Mouse (Mus musculus) layer of hippocampus, adult 2 months (tissue): ENCODE results near the gene Sash3. TPM values are rescaled to one million over a fixed set of nuclear protein-coding genes. Genes with fewer than 3 reads are reported as not detected.

ENCODE experiments used
- DNase-seq, 2 experiments: peaks; one replicate each; pipeline ENCODE4 v3.0.0; 2022; ENCODE audit warnings: low spot score in 2 of 2
- H3K27ac ChIP-seq: fragments of 200-600 bp; 2 replicates; pipeline ENCODE4 v1.8.1; 2022
- H3K4me3 ChIP-seq: fragments of 200-600 bp; 2 replicates; pipeline ENCODE4 v1.8.1; 2022; ENCODE audit warnings: mild to moderate bottlenecking
- CTCF ChIP-seq: fragments of 200-600 bp; conservative IDR thresholded peaks from 2 replicates; pipeline ENCODE4 v1.8.1; 2022; ENCODE audit warnings: antibody characterized with exemption, mild to moderate bottlenecking, moderate library complexity
- long read RNA-seq, 2 experiments: library from polyadenylated mRNA; stranded (forward); transcript quantifications; one replicate each; pipeline ENCODE4 v2.0.0; 2021; ENCODE audit warnings: borderline mapping rate in 2 of 2
- total RNA-seq, 2 experiments: library from RNA; stranded (reverse); gene quantifications; 2 replicates each; pipeline ENCODE4 v1.2.3; 2021

The Sash3 gene
- 1 to 10 TPM; 1.5 to 1.8 TPM for total RNA-seq
- long read RNA-seq, experiment 1, partial matches to known transcripts, result 0 of 1 reads
- long read RNA-seq, experiment 1, other reads (novel, unspliced or antisense), result 0 of 1 reads
- long read RNA-seq, experiment 2, partial matches to known transcripts, result 0 of 2 reads
- long read RNA-seq, experiment 2, other reads (novel, unspliced or antisense), result 0 of 2 reads

- TF ChIP-seq CTCF, result no peak
- Histone ChIP-seq H3K27ac (no peak within 1 kb of the TSS), H3K4me3 (no peak within 1 kb of the TSS; the same call in 1 of the 2 replicates)
- no peak for DNase-seq
Observed at GRCm38 (mm10) chrX:48146262-48146661, at the start of gene Sash3. Gene Sash3, plus strand, starts transcription at chrX:48146436.

GRCm38 (mm10) chrX:48096580-48096979 is 49.7 kb upstream of the Sash3 start:
- no peak for TF ChIP-seq CTCF
- no peak for DNase-seq
- Histone ChIP-seq H3K4me3 (no peak overlapping the region), H3K27ac (no peak overlapping the region)

- DNase-seq, result peak in 1 of 2 experiments; percentile 6
- TF ChIP-seq CTCF, result no peak
- Histone ChIP-seq H3K4me3 (no peak overlapping the region), H3K27ac (no peak overlapping the region)
Observed at GRCm38 (mm10) chrX:48098470-48099129, 47.6 kb upstream of the Sash3 start.

GRCm38 (mm10) chrX:48099871-48100270 is 46.4 kb upstream of the Sash3 start:
- Histone ChIP-seq H3K4me3 (no peak overlapping the region), H3K27ac (no peak overlapping the region)
- no peak for DNase-seq
- peak; percentile 72 for TF ChIP-seq CTCF

GRCm38 (mm10) chrX:48103256-48103655 is 43.0 kb upstream of the Sash3 start:
- Histone ChIP-seq H3K27ac (no peak overlapping the region), H3K4me3 (no peak overlapping the region)
- DNase-seq, result no peak
- no peak for TF ChIP-seq CTCF

GRCm38 (mm10) chrX:48104736-48105441 is 41.3 kb upstream of the Sash3 start:
- no peak for TF ChIP-seq CTCF
- peak; percentile 21 to 37 for DNase-seq
- no peak overlapping the region for H3K4me3 ChIP-seq
- H3K27ac ChIP-seq, result 0 out of 2 replicates have a peak overlapping the region, but pooled peaks have one; percentile 23

- H3K4me3 ChIP-seq, result no peak overlapping the region
- H3K27ac ChIP-seq, result no peak overlapping the region
- no peak for TF ChIP-seq CTCF
- no peak for DNase-seq
Observed at GRCm38 (mm10) chrX:48106226-48106625, 40.0 kb upstream of the Sash3 start.

- no peak within 1 kb of the TSS for H3K27ac ChIP-seq
- DNase-seq, result no peak
- TF ChIP-seq CTCF, result no peak
- no peak within 1 kb of the TSS for H3K4me3 ChIP-seq
Observed at GRCm38 (mm10) chrX:48108394-48109315, 37.6 kb upstream of the Sash3 start, which contains the start of gene Xpnpep2. Gene Xpnpep2, plus strand, starts transcription at chrX:48108725.

GRCm38 (mm10) chrX:48109316-48109655 is 37.0 kb upstream of the Sash3 start:
- no peak overlapping the region for H3K27ac ChIP-seq
- TF ChIP-seq CTCF, result no peak
- no peak for DNase-seq

GRCm38 (mm10) chrX:48119294-48119693 is 26.9 kb upstream of the Sash3 start:
- no peak for DNase-seq
- Histone ChIP-seq H3K27ac (no peak overlapping the region), H3K4me3 (no peak overlapping the region)
- TF ChIP-seq CTCF, result no peak

More at GRCm38 (mm10) chrX:48109316-48109655, 37.0 kb upstream of the Sash3 start:
- H3K4me3 ChIP-seq, result no peak overlapping the region

GRCm38 (mm10) chrX:48124132-48125071 is 21.8 kb upstream of the Sash3 start:
- Histone ChIP-seq H3K27ac (no peak overlapping the region), H3K4me3 (peak overlapping the region; percentile 39)
- DNase-seq, result peak; percentile 39 to 68
- peak; percentile 86 for TF ChIP-seq CTCF
